Mouse (Mus musculus) left cerebral cortex, adult 11 months (tissue): ENCODE results near the gene Usp7.
A peak's percentile ranks its signal among the peaks of the same experiment; 100 is the strongest.

Experiments used
- DNase-seq: peaks from one replicate; pipeline ENCODE4 v3.0.0; 2022; ENCODE audit warnings: low spot score

Usp7 gene

DNA sequence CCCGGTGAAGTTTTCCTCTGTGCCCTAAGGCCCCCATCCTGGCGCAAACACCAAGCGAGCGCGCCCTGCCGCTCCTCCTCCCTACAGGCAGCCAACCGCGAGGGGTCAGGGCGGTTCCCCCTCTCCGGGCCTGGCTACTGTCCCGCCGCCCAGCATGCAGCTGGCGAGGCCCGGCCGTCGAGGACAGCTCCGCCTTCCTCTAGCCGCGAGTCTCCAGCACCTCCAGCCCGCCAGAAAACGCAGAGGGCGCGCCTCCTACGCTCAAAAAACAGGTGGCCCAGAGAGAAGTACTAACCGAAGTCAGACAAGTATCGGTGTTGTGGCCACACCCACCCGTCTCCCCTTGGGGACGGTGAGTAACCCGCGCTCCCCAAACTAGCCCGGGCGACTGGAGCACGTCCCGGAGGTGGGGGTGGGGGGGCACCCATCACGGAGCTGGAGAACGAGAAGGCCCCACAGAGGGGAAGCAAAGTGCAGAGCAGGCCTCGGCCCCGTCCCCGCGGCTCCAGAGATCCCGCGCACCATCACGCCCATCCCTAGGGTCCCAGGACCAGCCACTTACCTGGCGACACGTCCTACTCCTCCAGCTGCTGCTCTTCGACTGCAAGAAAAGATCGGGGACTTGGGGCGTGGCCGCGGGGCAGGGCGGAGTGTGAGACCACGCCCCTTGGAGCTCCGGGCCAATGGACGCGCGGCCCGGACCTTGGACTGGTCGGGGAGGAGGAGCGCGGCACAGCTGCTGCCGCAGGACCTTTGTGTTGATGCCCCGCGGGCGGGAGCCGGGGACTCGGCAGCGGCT lies 120.4 kb downstream of the Usp7 start, which contains the start of gene Carhsp1:
Gene Carhsp1, minus strand, starts transcription at position 605 of the 799 bp plus-strand sequence.
- DNase-seq: peak; percentile 87

DNA sequence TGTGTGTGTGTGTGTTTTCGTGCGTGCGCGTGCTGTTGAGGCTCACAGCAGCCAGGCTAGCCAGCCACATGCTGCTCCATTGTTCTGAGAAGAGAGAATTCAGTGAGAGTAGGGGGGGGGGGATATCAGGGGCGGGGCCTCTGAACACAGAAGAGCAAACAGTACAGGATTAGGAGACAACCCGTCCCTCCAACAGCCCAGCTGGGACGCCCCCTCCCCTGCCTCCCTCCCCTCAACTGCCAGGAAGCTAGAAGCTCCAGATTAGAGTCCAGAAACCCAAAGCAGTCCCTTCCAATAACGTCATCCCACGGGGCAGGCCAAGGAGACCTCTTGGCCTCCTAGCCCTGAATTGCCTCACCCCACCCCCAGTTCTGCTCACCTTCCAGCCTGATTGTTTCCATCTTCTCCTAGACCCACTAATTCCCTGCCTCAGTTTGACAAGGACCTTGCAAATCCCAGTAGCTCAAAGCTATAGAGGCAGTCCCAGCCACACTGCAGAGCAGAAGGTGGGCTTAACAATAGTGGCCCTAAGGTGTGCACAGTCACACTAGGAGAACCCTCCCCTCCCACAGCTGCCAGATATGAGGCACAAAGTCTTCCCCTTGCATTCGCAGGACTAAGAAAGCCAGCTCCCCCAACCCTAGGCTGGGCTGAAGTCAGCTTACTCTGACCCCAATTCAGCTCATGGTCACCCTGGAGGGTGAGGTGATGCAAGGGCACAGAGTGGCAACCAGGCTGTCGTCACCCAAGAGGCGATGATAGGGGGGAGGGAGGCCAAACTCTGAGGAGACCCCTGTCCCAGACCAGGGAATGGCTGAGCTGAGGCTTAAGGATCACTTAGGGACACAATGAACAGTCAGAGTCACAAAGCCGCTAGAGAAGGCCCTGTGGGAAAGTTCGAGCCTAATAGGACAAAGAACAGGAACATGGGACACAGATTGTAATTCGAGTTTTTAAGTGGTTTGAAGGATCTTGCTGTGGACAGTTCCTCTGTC lies 121.8 kb downstream of the Usp7 start:
- DNase-seq: no peak

DNA sequence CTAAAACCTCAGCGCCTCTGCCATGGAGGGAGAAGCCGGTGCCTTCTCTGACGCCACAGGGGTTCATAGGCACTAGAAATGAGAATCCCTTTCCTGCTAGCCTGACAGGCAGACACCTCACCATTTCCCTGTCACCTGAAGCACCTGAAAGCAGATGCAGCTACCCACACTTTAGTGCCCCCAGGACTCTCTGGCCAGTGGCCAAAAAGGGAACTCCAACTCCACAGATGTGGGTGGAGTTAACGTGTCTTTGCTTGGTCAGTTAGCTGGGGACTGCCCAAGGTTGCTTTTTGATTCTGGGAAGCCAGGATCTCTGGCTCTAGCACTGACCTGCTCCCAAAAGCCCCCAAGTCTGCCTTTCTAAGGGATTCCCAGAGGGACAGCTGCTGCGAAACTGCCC lies 122.7 kb downstream of the Usp7 start:
- DNase-seq: no peak

DNA sequence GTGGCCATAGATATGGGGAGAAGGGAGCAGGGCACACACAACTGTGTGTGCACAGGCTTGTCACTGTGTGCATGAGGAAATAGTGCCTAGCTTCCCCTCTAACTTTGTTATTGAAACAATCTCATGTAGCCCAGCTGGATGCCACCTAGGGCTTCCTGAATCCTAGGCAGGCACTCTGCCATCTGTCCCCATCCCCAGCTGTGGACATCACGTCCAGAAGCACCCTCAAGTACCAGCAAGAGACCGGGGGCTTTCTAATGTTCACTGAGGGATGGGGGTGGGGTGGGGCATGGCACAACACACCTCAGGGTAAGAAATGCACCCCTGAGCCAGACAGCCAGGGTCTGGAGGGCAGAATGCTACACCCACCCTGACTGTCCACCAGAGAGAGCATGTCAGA lies 123.7 kb downstream of the Usp7 start:
- no peak for DNase-seq

DNA sequence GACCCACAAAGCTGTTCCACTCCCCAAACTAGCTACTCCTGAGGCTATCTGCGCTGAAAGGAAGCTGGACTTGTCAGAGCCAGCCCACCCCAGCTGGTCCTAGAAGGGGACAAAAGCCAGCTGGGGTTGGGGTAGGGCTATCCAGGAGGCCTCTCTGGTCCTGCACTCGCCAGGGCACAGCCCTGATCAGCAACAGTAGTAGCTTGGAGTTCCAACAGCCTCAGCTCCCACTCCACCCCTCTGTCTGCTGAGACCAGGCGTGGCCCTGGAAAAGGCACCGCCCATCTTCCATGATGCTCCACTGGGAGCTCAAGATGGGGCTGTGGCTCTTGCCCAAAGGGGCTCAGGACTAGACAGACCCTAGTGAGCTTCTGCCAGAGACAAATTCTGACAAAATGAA lies 124.3 kb downstream of the Usp7 start:
- no peak for DNase-seq

DNA sequence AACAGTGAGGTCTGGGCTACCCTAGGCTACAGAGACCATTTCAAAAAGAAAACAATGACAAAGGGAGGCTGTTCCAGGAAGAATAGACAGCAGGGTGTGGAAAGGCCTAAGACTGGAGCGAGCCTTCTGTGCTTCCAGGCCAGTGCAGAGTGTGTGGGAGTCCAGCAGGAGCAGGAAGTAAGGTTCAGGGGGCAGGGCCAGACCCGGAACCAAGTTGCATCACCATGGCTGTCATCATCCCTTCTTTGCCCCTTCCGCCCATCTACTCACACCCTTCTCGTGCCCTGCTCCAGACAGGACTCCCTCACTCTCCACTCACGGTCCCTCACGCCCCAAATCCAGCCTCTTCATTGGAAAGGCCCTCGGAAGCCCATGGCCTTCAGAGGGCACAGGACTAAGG lies 124.8 kb downstream of the Usp7 start:
- DNase-seq: no peak

DNA sequence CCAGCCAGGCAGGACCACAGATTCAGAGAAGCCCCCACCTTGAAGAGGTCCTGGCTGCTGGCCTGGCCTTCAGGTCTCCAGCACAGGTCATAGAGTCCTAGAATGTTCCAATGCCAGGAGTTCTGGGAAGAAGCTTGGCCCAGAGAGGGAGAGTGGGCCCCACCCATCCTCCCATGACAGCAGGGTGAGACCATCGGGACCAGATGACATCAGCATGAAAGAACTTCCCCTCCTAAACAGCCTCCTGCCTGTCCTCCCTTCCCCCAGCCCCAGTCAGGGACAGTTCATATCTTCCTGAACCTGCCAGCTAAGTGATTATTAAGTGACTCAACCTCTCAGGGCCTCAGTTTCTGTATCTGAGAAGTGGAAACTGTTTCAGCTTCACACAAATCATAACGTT lies 125.7 kb downstream of the Usp7 start:
- no peak for DNase-seq

DNA sequence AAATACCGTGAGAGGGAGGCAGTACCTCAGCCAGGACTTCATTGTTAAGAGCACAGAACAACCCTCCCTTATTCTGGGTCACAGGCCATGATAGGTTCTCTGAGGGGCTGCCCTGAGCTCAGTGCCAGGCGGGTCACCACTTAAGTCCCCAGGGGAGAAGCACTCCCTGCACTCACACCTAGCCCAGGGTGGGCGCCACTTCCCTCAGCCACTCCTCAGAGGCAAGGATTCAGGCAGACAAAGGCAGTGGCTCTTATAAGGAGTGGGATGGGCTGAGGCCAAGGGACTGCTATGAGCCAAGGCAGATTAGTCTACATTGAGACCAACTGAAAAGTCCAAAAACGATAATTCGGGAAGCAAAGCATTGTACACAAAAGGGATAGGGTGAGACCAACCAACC lies 126.7 kb downstream of the Usp7 start:
- no peak for DNase-seq

DNA sequence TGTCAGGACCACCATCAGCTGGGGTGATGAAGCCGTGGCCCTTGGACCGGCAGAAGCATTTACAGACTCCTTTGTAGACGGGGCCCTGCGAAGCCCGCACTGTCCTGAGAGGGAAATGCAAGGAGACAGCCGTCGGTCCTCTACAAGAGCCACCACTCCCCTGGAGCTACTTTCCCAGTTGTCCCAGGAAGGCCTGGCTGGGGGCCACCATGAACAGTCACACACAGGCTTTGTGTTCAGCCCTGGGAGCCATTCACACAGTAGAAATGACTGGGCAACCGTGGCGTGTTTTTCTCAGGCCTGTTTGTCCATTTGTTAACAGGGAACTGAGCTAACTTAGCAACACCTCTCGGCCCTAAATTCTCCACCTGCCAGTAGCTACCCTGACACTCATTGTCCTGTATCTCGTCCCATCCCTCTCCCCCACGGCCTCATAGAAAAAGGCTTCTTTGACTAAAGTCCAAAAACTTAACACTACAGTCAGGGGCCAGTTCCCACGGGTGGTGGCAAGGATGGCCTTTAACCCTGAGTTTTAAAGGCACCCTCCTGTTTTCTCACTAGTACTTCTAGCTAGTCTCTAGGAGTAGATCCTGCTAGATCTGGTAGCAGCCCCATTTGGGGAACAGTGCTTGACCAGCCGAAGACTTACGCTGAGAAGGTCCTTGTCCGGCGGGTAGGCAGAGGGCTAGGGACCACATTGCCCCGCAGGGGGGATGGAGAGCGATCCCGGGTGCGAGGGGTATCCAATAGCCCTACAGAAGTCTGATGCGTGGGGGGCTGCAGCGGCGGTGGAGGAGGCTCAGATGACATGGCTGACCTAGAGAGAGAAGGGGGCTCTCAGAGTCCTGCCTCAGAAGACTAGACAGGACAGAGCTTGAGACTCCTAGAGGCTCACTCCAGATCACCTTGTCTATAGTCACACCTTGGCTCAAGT lies 128.2 kb downstream of the Usp7 start:
- DNase-seq: no peak

DNA sequence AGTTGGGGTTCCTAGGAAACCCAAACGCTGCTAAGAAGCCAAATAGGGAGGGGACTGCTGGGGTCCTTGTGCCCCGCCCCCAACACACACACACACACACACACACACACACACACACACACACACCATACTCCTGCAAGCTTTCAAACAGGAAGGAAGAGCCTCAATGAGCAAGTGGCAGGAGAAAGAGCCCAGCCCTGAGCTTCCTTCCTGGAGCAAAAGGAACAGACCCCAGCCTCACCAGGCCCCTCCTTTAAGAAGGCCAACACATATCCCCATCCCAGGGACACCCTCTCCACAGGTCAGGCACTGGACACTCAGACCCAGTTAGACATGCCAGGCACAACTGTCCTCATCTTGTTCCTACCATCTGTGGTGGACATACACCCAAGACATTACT lies 129.1 kb downstream of the Usp7 start:
- DNase-seq: no peak

DNA sequence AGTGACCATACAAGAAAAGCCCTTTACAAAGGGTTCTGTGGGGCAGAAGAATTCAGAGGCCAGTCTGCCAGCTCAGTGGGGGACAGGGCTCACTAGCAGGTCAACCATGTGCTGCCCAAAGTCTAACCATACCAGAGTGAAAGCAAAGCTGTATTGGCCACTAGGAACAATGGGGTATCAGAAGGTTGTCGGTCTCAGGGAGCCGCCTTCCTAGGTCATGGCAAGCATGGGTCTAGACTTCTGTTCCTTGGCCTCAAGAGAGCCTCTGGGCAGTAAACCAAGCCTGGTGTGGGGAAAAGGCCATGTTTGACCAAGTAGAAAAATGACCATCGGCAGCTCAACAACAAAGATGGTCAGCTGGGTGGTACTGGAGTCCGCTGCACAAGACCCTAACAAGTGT lies 133.3 kb downstream of the Usp7 start:
- no peak for DNase-seq

DNA sequence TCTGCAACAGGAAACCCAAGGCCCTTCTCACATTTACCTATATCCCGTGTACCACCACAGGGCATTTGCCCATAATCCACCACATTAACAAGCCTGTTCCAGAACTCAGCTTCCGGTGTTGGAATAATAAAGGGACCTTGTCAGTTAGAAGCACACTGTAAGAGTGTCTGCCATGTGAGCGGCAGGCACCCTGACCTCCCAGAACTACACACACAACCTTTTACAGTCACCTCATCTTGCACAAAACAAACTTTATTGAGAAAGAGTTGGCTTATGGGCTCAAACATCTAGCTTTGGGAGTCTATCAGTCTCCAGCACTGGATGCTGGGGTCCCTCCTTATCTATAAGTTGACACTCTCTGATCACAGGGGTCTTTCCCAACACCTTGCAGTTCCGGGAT lies 133.8 kb downstream of the Usp7 start:
- no peak for DNase-seq

DNA sequence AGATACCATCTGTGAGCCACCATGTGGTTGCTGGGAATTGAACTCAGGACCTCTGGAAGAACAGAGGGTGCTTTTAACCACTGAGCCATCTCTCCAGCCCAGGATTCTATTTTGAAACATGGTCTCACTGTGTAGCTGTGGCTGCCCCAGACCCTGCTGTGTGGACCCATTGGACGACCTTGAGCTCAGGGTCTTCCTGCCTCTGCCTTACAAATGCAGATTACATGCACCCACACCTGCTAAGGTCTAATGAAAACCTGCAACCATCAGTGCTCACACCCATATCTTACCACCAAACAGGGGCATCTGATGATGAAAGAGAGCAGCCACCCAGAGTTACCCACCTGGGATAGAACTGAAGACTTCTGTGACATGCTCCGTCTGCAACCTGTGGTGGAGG lies 135.9 kb downstream of the Usp7 start:
- DNase-seq: no peak

DNA sequence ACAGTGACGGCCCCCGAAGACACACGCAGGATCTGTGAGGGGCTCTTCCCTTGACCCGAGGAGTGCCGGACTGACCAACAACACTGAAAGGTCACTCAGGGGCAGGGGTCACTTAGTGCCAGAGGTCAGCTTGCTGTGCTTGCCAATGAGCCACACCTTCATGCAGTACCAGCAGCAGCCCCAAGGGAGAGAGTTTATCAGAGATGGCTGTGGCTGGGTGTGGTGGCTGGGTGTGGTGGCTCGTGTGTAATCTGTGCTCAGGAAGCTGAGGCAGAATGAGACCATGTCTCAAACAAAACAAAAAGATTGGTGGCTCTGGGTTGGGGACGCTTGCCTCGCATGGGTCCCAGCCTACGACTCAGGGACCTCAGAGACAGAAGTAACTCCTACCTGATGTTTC lies 136.5 kb downstream of the Usp7 start:
- DNase-seq: no peak

DNA sequence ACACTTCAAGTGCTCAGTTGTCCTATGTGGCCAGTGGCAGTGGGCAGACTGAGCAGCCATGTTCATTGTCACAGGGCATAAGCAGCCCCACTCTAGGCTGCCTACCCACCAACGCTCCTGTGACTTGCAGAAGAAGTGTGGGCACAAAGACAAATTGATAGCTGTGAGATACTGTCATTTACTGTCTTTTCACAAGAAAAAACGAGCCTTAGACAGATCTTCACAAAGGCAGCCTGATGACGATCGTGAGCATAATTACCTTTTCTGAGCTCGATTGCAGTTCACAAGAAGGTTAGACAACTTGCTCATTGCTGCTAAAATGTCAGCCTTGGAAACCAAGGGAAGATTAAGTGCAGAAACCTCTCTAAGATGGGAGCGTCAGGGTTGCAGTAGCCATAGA lies 137.0 kb downstream of the Usp7 start:
- DNase-seq: no peak

DNA sequence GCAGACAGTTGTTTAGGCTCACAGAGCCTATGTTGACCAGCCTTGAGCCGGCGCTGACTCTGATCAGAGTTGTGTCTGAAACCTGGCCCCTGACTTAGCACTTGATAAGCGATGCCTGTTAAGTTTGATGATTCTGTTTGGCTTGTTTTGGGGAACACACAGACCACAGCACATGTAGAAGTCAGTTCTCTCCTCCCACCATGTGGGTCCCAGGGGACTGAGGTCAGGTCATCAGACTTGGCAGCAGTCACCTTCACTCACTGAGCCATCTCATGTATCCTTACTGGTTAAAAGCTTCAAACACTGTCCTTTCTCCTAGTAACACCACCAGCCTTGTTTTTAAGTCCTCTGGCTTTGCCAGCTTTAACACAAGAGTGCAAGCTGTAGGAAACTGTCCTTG lies 142.1 kb downstream of the Usp7 start:
- DNase-seq: no peak

DNA sequence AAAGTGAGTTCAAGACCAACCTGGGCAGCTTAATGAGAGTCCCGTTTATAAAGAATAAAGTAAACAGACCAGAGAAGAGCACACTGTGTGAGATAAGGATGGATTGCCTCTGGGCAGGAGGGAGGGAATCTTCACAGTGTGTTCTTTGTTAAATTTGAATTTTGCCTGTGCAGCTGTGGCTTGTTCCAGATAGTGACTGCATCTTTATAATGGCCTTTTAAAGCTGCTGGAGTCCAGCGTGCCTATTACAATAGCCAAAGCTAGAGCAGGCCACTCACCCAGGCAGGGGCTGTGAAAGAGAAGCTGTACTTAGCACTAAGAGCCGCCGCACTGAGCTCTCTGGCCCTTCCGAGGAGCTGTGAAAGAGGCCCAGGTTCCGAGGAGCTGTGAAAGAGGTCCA lies 146.6 kb downstream of the Usp7 start:
- no peak for DNase-seq

DNA sequence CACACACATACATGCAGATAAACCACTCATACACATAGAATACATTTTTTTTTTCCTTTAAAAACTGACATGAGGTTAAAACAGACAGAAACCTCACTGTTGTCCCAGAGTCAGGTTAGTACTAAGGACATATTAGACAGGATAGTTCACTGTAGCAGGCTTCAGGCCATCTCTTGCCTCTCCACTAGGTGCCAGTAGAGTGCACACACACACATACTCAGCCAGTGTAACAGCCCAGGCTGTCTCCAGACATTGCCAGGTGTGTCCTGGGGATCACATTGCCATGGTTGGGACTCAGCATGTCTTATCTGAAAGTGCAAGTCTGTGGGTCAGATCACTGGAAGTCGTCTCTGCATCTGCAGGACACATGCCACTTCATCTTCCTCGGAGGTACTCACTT lies 148.3 kb downstream of the Usp7 start:
- DNase-seq: no peak
